Mouse (Mus musculus) mature B cell (primary cell): ENCODE results near the gene Epdr1.
"Not testable (repeated sequence)": the region's sequence is repeated elsewhere in the genome, so short reads cannot be mapped to it uniquely, and the experiment has no call there.

Experiments
- in situ Hi-C: fragments of 300-500 bp; cut with MboI; formaldehyde crosslinking; loops from 2 replicates; pipeline ENCODE4 v1.14.3; 2019

Gene Epdr1

GRCm38 (mm10) chr13:19604916-19605315 lies 14.8 kb downstream of the Epdr1 start:
- in situ Hi-C loops: no loop called here

- in situ Hi-C loops: no loop called here
Measured at GRCm38 (mm10) chr13:19603719-19604118, 16.0 kb downstream of the Epdr1 start.

- in situ Hi-C loops: no loop called here
Measured at GRCm38 (mm10) chr13:19602531-19602930, 17.2 kb downstream of the Epdr1 start.

- in situ Hi-C loops: no loop called here
Measured at GRCm38 (mm10) chr13:19599242-19599641, 20.5 kb downstream of the Epdr1 start.

- in situ Hi-C loops: no loop called here
Measured at GRCm38 (mm10) chr13:19595141-19595540, 24.6 kb downstream of the Epdr1 start.

- in situ Hi-C loops: no loop called here
Measured at GRCm38 (mm10) chr13:19590996-19591759, 28.5 kb downstream of the Epdr1 start.

GRCm38 (mm10) chr13:19575947-19576346 lies 43.8 kb downstream of the Epdr1 start:
- in situ Hi-C loops: no loop called here

- in situ Hi-C loops: not testable (repeated sequence)
Measured at GRCm38 (mm10) chr13:19574723-19575122, 45.0 kb downstream of the Epdr1 start.

GRCm38 (mm10) chr13:19570166-19570565 lies 49.6 kb downstream of the Epdr1 start:
- in situ Hi-C loops: not testable (repeated sequence)

GRCm38 (mm10) chr13:19562510-19562909 lies 57.2 kb downstream of the Epdr1 start:
- in situ Hi-C loops: no loop called here

- in situ Hi-C loops: no loop called here
Measured at GRCm38 (mm10) chr13:19555391-19555790, 64.3 kb downstream of the Epdr1 start.
